Mouse (Mus musculus) lung, adult 2 months (tissue): ENCODE data around the gene Chst10.

Source experiments
- CTCF ChIP-seq: fragments of 200-500 bp; IDR thresholded peaks from 2 replicates; pipeline ENCODE4 v1.5.1; 2011; ENCODE audit warnings: mild to moderate bottlenecking, low read length, control low read depth; ENCODE audit not compliant: insufficient read depth
- POLR2A ChIP-seq: fragments of 200-500 bp; IDR thresholded peaks from 2 replicates; pipeline ENCODE4 v1.6.1; 2011; ENCODE audit warnings: low read depth, mild to moderate bottlenecking, control low read depth, low read length, borderline replicate concordance; ENCODE audit errors: extremely low read depth

DNA sequence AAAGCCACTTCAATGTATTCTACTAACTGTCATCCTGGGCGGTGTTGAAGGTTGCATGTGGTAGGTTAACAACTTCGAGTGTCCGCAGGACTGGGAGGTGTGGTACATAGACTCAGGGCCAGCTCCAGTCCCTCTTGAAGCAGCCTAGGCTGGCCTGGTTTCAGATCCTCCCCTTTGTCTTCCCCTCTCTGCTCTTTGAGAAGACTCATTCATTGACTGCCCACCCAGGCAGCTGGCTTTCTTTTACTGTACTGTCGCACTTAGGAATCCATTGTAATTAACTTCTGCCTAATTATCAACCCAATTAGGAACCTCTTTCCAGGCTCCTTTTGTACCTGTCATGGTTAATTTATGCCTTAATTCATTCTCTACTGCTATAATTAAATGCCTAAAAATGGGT is 54.7 kb downstream of the Chst10 start:
- TF ChIP-seq CTCF: no peak
- no peak for TF ChIP-seq POLR2A
